Mouse (Mus musculus): Measurements from ENCODE around the gene Rai1. TPM values are rescaled to one million over a fixed set of nuclear protein-coding genes. Genes with fewer than 3 reads are reported as not detected.

Gene Rai1
- total RNA-seq, 2 experiments from 2014 or later, result 1.5 to 6.3 TPM

DNA sequence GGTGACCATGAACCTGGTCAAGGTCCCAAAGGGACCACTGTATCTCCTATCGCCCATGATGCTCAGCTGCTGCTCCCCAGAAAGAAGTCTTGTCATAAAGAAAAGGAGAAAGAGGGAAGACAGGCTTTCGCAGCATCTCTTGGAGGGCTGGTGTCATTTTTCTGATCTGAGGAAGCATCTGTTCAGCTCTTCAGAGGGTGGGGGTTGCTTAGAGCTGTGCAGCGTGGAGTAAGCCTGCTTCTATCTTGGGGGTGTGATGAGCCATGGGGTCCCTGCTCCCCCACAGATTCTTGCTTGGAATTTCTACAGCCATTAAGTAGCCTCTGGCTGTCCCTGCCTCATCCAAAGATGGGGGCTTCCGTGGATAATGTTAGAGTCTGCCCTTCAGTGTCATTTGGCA, 53.5 kb downstream of the Rai1 start:
- ATAC-seq (replicated peaks; ENCODE audit: low FRiP score, poor library complexity, severe bottlenecking), result no peak

DNA sequence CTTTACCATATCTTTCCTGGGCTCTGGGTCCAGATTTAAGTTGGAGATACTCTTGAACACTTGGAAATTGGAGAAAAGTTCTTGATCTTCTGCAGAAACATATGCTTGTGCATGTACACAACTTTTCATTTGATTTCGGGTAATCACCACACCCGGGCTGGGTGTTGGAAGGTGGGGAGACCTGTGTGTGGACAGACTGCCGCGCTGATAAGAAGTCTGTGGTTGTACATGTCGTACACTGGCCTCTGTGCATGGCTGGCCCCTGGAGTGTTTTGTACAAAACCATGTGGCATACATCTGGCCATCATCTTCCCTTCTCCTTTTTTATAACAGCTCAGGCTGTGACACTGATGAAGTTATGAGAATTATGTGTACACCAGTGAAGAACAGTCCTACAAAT, 55.1 kb downstream of the Rai1 start:
- peak; percentile 52; the same call in 1 of the 2 replicates for ATAC-seq (replicated peaks; ENCODE audit: low FRiP score, poor library complexity, severe bottlenecking)

DNA sequence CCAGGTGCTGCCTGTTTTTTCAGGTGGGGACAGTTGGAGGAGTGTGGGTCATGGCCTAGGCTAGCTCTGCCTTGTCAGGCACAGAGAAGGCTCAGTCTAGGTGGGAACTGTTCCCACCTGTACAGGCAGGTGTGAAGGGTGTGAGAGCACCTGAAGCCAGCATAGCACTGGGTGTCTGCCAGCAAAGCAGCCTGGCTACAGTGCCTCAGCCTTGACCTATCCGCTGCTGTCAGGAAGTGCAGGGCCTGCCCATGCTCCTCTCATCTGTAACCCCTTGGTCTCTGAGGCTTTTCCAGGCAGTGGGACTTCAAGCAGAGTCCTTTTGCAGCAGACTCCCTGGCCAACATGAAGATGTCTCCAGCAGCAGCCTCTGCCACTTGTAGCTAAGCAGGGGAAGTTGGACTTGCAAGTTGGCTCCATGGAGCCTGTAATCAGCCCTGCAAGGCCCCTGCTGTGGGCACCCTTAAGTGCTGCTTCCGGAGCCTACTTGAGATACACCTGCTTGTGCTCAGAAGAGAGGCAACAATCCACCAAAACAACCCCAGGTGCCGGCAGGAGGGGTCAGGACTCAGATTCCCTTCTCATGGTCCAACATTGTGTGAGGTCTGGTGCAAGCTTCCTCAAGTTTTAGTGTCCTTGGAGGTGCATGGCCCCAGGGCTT, 55.8 kb downstream of the Rai1 start:
- peak; percentile 28; the same call in 1 of the 2 replicates for ATAC-seq (replicated peaks; ENCODE audit: low FRiP score, poor library complexity, severe bottlenecking)

DNA sequence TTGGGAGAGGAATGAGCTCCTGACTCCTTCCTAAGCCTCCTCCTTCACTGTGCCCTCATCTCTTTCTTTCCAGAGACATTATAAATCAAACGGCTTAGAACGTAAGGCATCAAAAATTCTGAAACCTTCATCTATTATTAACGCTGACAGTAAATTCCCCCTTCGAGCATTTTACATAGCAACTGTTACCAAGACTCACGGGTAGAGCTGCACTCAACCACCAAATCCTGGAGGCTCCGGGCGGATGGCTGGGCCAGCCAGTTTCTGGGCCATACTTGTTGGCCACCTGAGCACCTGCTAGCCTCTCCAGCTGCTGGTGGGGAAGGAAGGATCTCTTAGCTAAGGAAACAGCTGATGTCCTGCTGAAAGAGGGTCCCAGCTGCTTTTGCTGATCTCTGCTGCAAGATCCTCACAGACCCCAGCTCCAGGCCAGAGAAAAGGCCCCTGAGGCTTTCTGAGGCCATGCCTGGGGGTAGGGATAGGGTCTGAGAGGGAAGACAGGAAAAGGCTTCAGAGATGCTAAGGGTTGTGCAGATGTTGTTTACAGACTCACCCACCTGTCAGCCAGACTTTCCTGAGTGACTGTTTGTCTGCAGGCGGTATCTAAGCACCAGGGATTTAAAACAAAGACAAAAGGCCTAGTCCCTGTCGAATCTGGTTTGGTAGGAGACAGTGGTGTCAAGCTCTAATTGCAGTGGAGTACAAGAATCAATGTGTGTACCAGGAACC, 56.5 kb downstream of the Rai1 start:
- ATAC-seq (replicated peaks; ENCODE audit: low FRiP score, poor library complexity, severe bottlenecking), result no peak

DNA sequence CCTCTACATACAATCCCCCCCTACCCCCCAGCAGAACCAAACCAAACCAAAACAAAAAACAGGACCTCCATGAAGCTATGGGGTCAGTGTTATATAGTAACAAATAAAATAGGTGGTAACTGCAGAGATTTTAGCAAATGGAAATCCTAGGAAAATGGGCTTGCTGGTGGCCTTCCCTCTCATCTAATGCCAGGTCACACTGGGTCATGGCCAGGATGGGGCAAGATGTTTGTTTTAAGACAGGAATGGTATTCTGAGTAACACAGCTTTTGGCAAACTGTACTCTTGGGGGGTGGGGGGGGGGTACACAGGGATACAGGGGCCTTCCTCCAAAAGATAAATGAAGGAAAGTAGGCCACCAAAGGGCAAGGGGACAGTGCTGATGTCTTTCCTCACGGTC, 57.7 kb downstream of the Rai1 start:
- no peak for ATAC-seq (replicated peaks; ENCODE audit: low FRiP score, poor library complexity, severe bottlenecking)

DNA sequence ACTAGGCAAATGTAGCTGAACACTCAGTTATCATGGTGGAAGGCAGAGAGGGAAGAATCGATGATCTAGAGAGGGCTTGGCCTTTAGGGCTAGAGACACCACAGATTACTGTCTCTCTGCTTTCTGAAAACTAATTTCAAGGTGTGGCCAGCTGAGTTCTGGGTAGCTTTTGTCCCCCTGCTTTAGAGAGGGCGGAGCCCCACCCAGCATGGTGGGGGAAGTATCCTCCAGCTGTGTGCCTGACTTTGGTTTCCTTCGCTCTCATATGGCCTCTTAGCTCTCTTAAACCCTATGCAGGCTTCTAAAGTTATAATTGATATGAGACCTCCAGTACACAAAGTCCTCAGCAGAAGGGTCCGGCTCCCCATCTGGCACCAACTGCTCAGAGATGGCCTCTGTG, 58.5 kb downstream of the Rai1 start:
- ATAC-seq (replicated peaks; ENCODE audit: low FRiP score, poor library complexity, severe bottlenecking), result no peak

DNA sequence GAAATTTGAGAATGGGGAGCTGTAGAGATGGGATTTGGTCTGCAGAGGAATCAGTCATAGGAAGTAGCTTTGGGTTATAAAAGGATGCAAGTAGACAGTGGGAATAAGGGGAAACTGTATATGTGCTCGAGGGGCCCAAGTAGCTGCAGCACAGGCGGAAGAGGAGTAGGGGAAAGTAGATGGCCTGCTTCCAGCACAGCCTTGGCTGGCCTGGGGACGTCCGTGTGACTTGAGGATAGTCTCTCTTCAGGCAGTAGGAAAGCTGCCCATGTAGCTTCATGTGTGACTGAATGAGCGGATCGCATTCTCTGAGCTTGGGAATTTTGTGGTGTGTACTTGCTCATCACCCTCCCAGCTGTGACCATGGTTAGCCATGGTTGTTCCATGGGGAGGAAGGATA, 59.6 kb downstream of the Rai1 start:
- ATAC-seq (replicated peaks; ENCODE audit: low FRiP score, poor library complexity, severe bottlenecking), result no peak

DNA sequence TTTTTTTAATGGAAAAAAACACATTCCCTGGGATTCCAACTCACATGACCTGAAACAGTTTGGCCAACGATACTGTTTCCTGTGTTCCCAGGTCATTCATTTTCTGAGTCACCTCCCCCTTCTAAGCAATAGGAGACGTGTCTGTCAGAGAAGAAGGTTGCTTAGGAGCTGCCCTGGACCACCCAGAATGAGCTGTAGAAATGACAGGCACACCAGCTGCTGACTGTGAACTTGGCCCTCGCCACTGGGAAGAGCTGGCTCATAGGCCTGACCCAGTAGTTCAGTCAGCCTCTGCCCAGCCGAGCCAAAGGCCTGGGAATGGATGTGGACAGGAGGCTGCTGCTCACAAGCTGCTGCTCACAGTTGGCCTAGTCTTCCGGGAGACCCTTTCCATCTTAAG, 60.3 kb downstream of the Rai1 start:
- no peak for ATAC-seq (replicated peaks; ENCODE audit: low FRiP score, poor library complexity, severe bottlenecking)

DNA sequence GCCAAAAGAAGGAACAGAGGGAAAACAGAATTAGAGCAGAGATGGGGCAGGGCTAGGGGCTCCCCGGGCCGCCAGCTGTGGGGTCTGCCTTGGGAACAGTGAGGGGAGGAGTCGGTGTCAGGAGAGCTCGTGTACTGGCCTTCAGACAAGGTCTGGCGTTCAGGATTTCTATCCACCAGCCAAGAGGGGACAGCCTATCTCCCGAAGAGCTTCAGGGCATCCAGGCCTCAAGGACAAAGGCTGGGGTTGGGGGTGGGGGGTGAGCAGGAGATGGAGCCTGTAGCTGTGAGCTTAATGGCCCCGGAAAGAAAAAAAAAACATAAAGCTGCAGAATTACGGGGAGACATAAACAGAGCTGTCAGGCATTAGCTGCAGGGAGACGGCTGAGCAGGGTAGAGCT, 64.0 kb downstream of the Rai1 start:
- no peak for ATAC-seq (replicated peaks; ENCODE audit: low FRiP score, poor library complexity, severe bottlenecking)

DNA sequence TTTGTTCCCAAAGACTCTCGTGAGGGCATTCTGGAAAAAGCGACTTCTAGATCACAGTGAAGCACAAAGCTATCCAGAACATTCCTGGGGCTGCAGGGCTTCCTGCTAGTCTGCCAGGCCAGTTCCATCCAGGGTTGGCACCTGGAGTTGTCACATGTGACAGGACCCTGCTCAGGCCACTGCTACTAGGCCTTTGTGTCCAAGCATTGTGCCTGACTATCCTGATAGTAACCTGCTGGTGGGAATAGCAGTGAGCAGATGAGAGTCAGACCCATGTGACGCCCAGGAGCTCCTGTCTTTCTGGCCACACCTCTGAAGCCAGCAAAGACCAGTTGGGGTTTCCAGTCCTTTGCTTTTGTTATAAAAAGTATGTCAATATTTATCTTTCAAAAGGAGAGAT, 67.3 kb downstream of the Rai1 start:
- no peak for ATAC-seq (replicated peaks; ENCODE audit: low FRiP score, poor library complexity, severe bottlenecking)

DNA sequence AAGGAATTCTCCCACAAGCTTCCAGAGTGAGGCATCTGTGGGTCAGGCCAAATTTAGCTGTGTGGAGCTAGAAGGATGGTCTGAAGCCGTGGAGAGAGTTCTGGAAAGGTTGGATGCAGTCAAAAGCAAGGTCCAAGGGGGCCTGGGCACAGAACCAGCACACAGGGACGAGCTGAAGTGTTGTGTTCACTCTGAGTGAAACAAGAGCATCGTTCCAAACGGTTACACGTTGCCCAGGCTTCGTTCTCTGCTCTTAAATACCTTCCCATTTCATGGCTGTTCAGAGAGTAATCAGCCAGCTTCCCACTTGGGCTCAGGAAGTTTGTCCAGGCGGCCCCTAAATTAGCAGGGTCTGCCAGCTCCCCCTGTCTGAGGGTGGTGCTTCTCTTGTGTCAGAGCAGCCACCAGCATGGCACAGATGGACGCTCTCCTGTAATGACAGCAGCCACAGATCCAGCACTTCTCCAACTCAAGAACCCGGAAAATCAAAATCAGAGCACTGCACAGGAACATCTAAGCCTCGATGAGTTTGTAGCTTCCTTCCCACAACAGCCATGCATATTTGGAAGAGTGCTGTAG, 68.9 kb downstream of the Rai1 start:
- ATAC-seq (replicated peaks; ENCODE audit: low FRiP score, poor library complexity, severe bottlenecking), result no peak

DNA sequence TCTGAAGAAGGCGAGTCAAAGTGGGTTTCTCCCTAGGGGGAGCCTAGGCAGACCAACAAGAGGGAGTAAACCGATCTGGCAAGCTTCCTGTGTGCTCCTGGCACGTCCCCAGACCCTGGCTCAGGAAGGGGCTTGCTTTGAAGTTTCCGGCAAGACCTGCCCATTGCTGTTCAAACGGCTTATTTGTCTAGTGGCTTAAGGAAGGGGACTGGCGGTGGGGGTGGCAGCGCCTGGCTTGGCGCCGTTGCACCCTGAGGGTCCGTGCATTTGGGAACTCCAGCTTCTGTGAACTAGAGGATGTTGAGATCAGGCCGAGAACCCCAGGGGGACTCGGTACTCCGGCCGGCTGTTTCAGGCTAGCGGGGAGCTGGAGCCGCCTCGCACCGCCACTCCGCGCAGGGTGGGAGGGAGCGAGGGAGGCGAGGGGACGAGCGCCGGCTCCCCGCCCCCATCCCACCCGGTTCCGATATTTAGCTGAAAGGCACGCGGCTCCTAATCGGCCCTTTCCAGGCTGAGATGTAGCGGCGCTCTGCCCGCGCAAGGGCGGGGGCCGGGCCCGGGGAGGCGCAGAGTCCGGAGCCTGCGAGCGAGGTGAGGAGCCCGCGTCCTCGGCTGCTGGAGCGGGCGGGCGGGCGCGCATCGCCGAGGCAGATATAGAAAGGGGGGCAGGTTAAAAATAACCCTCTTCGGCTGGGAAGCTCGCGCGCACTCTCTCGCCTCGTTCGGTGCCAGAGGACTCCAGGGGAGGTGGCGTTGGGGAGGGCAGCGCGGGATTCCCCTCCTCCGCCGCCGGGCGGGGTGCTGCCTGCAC, 70.8 kb downstream of the Rai1 start:
- ATAC-seq (replicated peaks; ENCODE audit: low FRiP score, poor library complexity, severe bottlenecking), result no peak

DNA sequence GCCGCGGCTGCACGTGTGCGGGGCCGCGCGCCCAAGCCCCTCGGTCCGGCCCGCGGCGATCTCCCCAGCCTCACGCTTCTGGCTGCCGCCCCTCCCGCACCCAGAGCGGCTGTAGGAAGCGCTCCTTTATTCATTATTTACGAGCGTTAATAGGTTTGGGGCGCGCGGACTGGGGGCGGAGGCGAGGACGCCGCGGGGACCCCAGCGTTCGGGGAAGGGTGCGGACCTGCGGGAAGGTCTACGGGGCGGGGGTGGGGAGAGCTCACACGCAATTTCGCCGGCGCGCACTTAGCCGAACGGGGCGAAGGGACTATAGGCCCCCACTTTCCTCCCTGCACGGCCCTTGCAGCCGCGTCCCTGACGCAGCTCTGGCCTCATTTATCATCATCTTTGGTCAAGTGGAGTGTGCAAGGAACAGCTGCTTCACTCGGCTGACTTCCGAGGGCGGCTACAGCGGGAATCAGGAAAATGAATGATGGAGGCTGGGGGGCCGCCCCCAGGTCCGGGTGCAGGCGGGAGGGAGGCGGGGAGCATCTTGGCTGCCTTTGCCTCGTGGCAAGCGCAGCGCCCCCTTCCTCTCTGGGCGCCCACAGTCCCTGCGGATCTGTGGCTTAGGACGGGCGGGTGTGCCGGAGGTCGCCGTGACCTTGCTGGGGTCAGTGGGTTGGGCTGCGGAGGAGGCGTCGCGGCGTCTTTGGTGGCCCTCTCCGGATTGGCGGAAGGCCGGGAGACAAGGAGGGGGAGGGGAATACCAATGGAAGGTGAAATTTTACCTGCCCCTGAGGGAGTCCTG, 71.6 kb downstream of the Rai1 start:
- no peak for ATAC-seq (replicated peaks; ENCODE audit: low FRiP score, poor library complexity, severe bottlenecking)

DNA sequence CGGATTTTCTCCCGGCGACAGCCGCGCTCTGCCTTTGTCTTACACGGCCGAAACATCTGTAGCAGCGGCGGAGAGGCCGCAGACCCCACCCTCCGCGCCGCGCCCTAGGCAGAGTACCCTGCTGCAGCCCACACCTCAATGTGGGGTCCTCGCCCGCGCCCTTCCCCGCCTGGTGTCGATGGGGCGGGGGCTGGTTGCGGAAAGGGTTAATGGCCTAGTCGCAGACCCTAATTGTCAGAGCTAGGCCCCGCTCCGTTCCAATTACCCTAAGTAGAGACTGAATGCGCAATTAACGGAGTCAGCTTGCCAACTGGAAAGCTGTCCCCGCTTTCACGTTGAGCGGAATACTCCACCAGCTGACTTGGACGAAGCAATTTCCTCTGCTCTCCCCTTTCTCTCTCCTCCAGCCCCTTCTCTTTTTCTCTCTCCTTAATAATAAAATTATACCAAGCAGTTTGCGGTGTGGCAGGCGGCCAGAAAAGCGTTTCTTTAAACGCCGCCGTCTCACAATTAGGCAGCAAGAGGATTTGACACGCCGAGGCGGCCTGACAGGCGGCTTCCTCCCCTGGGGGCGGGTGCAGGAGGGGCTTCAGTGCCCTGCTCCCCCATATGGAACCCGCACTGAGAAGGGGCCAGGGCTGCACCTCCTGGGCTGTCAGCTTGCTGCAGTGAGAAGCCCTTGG, 72.3 kb downstream of the Rai1 start:
- ATAC-seq (replicated peaks; ENCODE audit: low FRiP score, poor library complexity, severe bottlenecking), result no peak

DNA sequence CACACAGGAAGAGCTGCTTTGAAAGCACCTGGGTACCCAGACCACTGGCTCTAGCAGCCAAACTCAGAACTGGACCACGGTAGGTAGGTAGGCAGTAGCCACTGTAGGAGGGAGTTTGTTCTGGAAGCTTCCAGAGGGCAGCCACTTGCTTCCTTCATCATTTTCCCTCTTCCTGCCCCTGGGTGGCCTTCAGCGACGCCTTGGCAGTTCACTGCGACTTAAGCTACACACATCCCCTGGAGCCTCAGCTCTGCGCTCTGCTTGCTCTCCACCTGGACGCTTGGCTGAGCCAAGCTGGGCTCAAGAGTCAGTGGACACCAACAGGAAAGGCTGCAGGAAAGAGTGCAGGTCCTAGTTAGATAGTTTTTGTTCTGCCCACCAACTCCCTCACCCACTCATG, 73.2 kb downstream of the Rai1 start:
- no peak for ATAC-seq (replicated peaks; ENCODE audit: low FRiP score, poor library complexity, severe bottlenecking)

DNA sequence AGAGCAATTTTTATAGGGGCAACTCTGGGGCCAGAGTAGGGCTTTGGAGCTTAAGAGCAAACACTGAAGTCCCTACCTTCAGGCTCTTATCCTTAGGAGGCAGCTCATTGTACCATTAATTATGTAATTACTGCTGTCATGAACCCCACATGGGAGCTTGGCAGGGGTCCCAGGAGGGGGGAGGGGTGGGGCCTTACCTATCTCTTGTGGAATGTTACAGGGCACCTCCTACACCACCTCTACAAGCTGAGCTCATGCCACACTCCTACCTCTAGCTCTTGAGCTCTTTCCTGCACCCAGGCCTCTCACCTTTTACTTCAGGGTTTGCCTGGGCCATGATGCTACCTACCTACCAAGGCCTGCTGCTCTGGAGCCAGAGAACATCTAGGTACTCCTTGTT, 73.7 kb downstream of the Rai1 start:
- no peak for ATAC-seq (replicated peaks; ENCODE audit: low FRiP score, poor library complexity, severe bottlenecking)

DNA sequence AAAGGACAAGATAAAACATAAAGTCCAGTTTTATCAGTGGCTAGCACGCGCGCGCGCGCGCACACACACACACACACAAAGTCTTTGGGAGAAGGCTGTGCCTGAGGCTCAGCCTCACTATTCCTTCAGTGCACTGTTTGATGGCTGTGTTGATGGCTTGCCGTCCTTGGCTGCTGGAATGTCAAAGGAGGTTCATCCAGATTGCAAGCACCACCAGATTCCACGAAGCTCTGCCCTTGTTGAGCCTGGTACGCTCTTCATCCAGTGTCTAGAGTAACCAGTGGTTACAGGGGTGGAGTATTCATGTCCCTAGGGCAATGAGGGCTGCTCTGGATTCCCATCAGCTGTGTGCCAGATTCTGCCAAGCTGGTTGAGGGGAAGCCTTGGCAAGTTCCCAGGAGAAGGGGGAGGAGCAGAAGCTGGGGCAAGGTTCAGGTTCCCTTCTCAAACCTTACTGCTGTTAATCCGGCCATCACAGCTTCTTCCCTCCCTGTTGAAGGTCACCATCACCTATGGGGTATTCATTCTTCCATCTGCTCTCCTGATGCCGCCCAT, 77.4 kb downstream of the Rai1 start:
- no peak for ATAC-seq (replicated peaks; ENCODE audit: low FRiP score, poor library complexity, severe bottlenecking)

DNA sequence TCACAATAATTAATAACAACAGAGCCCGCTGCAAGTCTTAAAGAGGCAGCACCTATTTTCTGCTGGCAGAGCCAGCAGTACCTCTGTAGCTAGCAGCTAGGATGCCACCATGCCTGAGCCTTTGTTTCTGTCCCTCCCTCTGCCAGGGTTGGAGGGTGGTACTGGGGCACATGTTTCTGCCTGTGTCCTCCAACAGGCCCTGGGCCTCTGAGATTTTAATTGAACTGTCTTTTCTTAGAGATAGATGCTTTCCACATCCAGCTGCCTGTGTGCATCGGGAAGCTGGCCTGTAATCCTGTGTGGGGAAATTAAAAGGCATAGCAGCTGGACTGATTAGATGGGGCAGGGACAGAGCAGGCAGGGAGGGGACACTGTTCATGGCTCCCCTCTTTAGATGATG, 77.9 kb downstream of the Rai1 start:
- ATAC-seq (replicated peaks; ENCODE audit: low FRiP score, poor library complexity, severe bottlenecking), result no peak
